Mouse (Mus musculus) thymus, postnatal 10 days (tissue): Measurements from ENCODE around the gene Ficd.
"Not testable (repeated sequence)": the region's sequence is repeated elsewhere in the genome, so short reads cannot be mapped to it uniquely, and the experiment has no call there.

ENCODE experiments used
- DNase-seq, 2 experiments: peaks; one replicate each; pipeline ENCODE4 v3.0.0; 2021; ENCODE audit warnings: low spot score in 2 of 2

The Ficd gene

DNA sequence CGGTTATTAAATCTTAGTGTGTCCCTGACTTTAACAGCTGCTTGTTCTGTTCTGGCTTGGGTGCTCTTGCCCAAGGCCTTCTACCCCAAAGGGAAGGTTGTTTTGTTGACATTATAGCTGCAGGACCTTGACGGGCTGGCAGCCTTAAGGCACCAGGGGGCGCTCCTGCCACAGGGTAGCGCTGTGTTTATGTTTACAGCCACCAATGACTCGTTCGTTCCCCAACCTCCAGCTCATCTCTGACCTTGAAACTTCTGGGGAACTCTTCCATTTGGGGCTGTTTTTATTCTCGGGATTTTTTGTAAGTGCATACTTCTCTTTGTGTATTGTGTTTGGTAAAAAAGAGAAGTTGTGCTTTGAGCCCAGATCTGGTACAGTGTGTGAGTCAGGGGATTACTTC, 38.1 kb downstream of the Ficd start:
- peak; percentile 82 to 95 for DNase-seq

GRCm38 (mm10) chr5:113775585-113775984, 40.0 kb downstream of the Ficd start:
- no peak for DNase-seq

DNA sequence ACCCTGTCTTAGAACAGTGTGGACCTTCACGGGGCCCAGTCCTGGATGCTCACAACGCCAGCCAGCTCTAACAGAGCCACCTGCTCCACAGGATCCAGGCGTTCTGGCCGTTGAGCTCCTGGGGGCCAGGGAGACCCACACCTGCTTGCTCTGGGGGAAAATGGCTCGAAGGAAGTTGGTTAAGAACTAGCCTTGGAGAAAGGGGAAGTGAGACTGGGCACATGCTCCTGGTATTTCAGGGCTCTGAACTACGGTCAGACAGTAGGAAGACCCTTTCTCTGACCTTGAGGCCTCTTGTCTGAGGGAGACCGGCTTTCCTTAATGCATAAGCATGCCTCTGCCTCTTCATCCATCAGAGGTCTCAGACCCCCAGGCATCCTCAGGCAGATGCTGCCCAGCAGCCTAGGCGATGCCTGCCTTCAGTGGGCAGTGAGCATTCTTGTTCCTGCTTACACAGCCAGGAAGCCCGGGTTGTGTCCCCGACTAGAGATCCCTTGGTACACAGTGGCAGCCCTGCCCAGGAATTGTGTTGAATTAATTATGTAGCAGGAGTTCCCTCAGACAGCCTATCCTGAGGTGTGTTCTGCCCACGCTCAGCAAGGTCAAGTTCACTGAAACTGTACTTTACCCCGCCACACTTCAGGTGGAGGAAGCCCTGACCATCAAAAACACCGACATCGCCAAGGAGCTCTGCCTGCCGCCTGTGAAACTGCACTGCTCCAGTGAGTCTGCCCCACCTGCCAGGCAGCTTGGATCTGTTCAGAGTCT, 40.7 kb downstream of the Ficd start:
- DNase-seq = no peak

GRCm38 (mm10) chr5:113776896-113777226, 41.3 kb downstream of the Ficd start:
- no peak for DNase-seq

- not testable (repeated sequence) for DNase-seq
Measured at GRCm38 (mm10) chr5:113777728-113778127, 42.1 kb downstream of the Ficd start.

DNA sequence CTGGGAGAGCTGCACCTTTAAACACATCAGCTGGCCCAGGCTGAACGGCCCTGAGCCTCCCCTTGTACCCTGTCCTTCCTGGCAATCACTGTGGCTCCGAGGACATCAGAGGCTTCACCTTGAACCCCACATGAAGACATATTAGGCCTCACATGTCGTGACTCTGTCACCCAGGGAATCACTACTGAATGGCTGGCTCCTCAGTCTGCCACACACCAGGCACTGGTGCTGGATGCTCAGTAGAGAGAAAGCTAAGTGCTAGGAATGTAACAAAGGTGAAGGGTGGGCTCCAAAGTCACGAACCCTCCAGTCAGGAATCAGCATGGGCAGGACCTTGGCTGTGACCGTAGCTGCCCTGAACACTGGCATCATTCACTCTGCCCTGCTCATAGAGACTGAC, 44.0 kb downstream of the Ficd start:
- no peak for DNase-seq

DNA sequence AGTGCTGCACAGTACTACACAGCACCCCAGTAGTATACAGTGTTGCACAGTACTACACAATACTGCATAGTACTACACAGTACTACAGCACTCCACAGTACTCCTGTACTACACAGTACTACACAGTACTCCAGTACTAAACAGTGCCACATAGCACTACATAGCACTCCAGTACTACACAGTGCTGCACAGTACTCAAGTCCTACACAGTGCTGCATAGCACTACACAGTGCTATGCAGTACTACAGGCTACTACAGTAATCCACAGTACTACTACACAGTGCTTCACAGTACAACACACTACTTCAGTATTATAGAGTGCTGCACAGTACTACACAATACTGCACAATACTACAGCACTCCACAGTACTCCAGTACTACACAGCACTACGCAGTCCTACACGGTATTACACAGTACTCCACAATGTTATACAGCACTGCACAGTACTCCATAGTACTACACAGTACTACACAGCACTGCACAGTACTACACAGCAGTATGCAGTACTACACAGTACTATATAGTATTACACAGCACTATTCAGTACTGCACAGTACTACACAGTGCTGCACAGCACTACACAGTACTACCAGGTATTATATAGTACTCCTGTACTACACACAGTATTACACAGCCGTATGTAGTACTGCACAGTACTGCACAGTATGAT, 44.6 kb downstream of the Ficd start:
- DNase-seq = no peak

- no peak for DNase-seq
Measured at GRCm38 (mm10) chr5:113780763-113781162, 45.2 kb downstream of the Ficd start.

DNA sequence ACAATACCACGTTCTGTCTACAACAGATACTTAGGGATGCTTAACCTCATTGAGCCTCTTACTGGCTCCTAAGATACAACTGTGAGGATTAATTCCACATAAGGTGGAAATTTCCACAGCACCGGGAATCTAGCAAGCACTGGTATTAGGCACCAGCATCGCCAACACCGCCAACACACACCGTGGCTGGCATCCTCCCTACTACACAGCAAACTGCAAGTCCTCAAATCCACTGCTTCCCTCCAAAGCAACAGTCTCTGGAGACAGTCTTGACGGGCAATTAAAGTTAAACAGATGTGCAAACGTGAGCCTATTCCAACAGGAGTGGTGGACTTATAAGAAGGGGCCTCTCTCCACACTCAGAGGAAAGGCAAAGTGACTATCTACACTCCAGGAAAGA, 45.7 kb downstream of the Ficd start:
- DNase-seq = no peak

- no peak for DNase-seq
Measured at GRCm38 (mm10) chr5:113781875-113782274, 46.3 kb downstream of the Ficd start.

GRCm38 (mm10) chr5:113782624-113783023, 47.0 kb downstream of the Ficd start:
- no peak for DNase-seq

DNA sequence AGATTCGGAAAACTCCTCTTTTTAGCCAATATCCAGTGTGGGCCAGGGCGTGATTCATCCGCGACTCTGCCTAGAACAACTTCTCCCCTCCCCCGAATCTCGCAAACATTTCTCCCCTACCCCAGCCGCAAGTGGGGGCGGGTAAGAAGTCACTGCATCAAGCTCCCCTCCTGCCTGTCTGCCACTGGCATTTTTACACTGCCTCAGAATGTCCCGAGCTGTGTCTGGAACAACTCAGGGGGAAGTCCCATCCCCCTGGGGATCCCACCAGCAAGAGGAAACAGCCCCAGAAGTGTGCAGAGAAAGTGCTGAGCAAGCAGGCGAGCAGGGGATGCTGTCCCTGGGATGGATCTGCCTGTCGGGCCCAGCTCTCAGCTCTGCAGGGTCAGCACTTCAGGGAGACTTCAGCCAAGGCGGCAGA, 48.0 kb downstream of the Ficd start:
- no peak for DNase-seq

GRCm38 (mm10) chr5:113784104-113784503, 48.5 kb downstream of the Ficd start:
- not testable (repeated sequence) for DNase-seq

DNA sequence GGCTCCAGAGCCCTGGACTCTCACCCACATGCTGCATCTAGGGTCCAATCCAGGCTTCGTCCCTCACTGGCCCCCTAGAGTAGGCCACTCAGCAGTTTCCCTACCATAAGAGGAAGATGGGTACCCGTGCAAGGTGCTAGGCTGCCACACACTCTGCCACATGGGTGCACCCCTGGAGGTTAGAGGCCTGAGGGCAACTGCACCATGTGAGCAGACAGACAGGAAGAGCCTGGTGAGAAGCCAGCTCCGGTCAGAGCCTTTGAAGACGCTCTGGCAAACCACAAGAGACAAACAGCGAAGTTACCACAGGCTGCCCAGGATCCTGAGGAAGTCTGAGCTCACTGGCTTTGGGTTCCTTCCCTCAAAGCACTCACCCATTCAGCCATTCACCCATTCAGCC, 51.4 kb downstream of the Ficd start:
- DNase-seq = no peak

- DNase-seq = no peak
Measured at GRCm38 (mm10) chr5:113788645-113789044, 53.0 kb downstream of the Ficd start.

GRCm38 (mm10) chr5:113789075-113789788, 53.6 kb downstream of the Ficd start:
- DNase-seq = no peak
